Mouse (Mus musculus) bone marrow, adult 2 months (tissue): ENCODE results near the gene Ppp1r9b.

ENCODE experiments used
- CTCF ChIP-seq: fragments of 200-500 bp; IDR thresholded peaks from 2 replicates; pipeline ENCODE4 v1.5.1; 2011; ENCODE audit warnings: low read length, control low read depth; ENCODE audit not compliant: control insufficient read depth, insufficient read depth
- POLR2A ChIP-seq: fragments of 200-500 bp; IDR thresholded peaks from 2 replicates; pipeline ENCODE4 v1.6.1; 2011; ENCODE audit warnings: low read depth, mild to moderate bottlenecking, control low read depth, low read length, borderline replicate concordance; ENCODE audit not compliant: control insufficient read depth

DNA sequence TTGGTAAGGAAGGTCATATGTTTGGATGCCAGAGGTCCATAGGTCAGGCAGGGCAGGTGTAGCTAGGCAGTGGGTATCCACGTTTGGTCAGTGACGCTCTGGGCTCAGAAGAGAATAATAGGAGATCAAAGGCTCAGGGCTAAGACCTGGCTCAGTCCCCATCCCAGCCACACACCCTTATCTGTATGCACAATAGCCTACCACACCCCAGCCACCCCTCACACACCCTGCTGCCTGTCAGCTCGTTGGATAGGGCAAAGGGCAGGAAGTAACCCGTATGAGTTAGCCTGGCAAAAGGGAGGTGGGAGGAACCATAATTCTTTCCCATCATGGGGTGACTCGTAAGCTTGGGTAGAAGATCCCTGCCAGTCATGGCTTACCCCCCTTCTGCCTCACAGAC lies 6.8 kb downstream of the Ppp1r9b start:
- TF ChIP-seq CTCF (no peak), POLR2A (no peak)
